Mouse (Mus musculus): ENCODE measurements around the gene Car2. TPM values are rescaled to one million over a fixed set of nuclear protein-coding genes. Genes with fewer than 3 reads are reported as not detected.
A peak's percentile ranks its signal among the peaks of the same experiment; 100 is the strongest.

Gene Car2
- polyA plus RNA-seq, 1 experiment from 2014 or later: 53.3 TPM

GRCm38 (mm10) chr3:14880277-14880676 lies 5.8 kb upstream of the Car2 start:
- Histone ChIP-seq H3K4me1 (replicated peaks) (peaks cover 6% of the 10 kb centered on the region), H3K27me3 (no peaks in the 10 kb centered on the region), H3K9me3 (replicated peaks) (no peaks in the 10 kb centered on the region), H3K9ac (no peak overlapping the region), H3K4me3 (no peak overlapping the region), H3K4me2 (no peak overlapping the region), H3K27ac (no peak overlapping the region), H3K36me3 (no peaks in the 10 kb centered on the region)
- no peak for ATAC-seq (replicated peaks; ENCODE audit: insufficient number of reproducible peaks, insufficient read depth, low FRiP score, low read depth)
- WGBS: 69% methylated on average over 2 of the region's 2 CpGs

GRCm38 (mm10) chr3:14882005-14882404 lies 4.1 kb upstream of the Car2 start:
- H3K27me3 ChIP-seq: no peaks in the 10 kb centered on the region
- H3K27ac ChIP-seq: no peak overlapping the region
- H3K4me3 ChIP-seq: no peak overlapping the region
- H3K9me3 ChIP-seq (replicated peaks): no peaks in the 10 kb centered on the region
- H3K36me3 ChIP-seq: no peaks in the 10 kb centered on the region
- peaks cover 4% of the 10 kb centered on the region for H3K4me1 ChIP-seq (replicated peaks)
- no peak overlapping the region for H3K9ac ChIP-seq
- no peak for ATAC-seq (replicated peaks; ENCODE audit: insufficient number of reproducible peaks, insufficient read depth, low FRiP score, low read depth)
- no peak overlapping the region for H3K4me2 ChIP-seq

- WGBS: 59% methylated on average over 3 of the region's 3 CpGs
- ATAC-seq (replicated peaks; ENCODE audit: insufficient number of reproducible peaks, insufficient read depth, low FRiP score, low read depth): no peak
- no peak overlapping the region for H3K9ac ChIP-seq
- H3K9me3 ChIP-seq (replicated peaks): no peaks in the 10 kb centered on the region
- H3K27me3 ChIP-seq: no peaks in the 10 kb centered on the region
- H3K4me1 ChIP-seq (replicated peaks): 0 out of 2 replicates have a peak, but pooled peaks cover 3% of the 10 kb centered on the region
- H3K36me3 ChIP-seq: no peaks in the 10 kb centered on the region
- H3K27ac ChIP-seq: no peak overlapping the region
- no peak overlapping the region for H3K4me3 ChIP-seq
- no peak overlapping the region for H3K4me2 ChIP-seq
Observed at GRCm38 (mm10) chr3:14882756-14883155, 3.3 kb upstream of the Car2 start.

- Histone ChIP-seq H3K9me3 (replicated peaks) (no peaks in the 10 kb centered on the region), H3K4me2 (no peak overlapping the region), H3K4me3 (no peak overlapping the region)
Observed at GRCm38 (mm10) chr3:14884826-14885225, 1.2 kb upstream of the Car2 start.

GRCm38 (mm10) chr3:14887134-14887666 lies 1.1 kb downstream of the Car2 start:
- ATAC-seq (replicated peaks; ENCODE audit: insufficient number of reproducible peaks, insufficient read depth, low FRiP score, low read depth): no peak
- WGBS: 33% methylated on average over 11 of the region's 11 CpGs
- peak overlapping the region; percentile 77 for H3K9ac ChIP-seq

More at GRCm38 (mm10) chr3:14884826-14885225, 1.2 kb upstream of the Car2 start:
- Histone ChIP-seq H3K36me3 (no peaks in the 10 kb centered on the region), H3K4me1 (replicated peaks) (peaks cover 5% of the 10 kb centered on the region; the same call in 1 of the 2 replicates), H3K9ac (no peak overlapping the region), H3K27me3 (no peaks in the 10 kb centered on the region), H3K27ac (no peak overlapping the region)
- no peak for ATAC-seq (replicated peaks; ENCODE audit: insufficient number of reproducible peaks, insufficient read depth, low FRiP score, low read depth)

GRCm38 (mm10) chr3:14887686-14888295 lies 1.7 kb downstream of the Car2 start:
- Histone ChIP-seq H3K27me3 (no peaks in the 10 kb centered on the region), H3K27ac (no peak overlapping the region), H3K4me1 (replicated peaks) (peaks cover 7% of the 10 kb centered on the region; the same call in 1 of the 2 replicates), H3K9me3 (replicated peaks) (no peaks in the 10 kb centered on the region), H3K4me3 (peak overlapping the region; percentile 93), H3K4me2 (peak overlapping the region; percentile 87), H3K36me3 (no peaks in the 10 kb centered on the region), H3K9ac (no peak overlapping the region)
- 61% methylated on average over 10 of the region's 10 CpGs for WGBS
- ATAC-seq (replicated peaks; ENCODE audit: insufficient number of reproducible peaks, insufficient read depth, low FRiP score, low read depth): no peak

More at GRCm38 (mm10) chr3:14887134-14887666, 1.1 kb downstream of the Car2 start:
- Histone ChIP-seq H3K4me1 (replicated peaks) (peaks cover 7% of the 10 kb centered on the region; the same call in 1 of the 2 replicates), H3K27me3 (no peaks in the 10 kb centered on the region), H3K4me3 (peak overlapping the region; percentile 93), H3K27ac (0 out of 2 replicates have a peak overlapping the region, but pooled peaks have one; percentile 82), H3K9me3 (replicated peaks) (no peaks in the 10 kb centered on the region), H3K4me2 (peak overlapping the region; percentile 87), H3K36me3 (no peaks in the 10 kb centered on the region)

GRCm38 (mm10) chr3:14888549-14888948 lies 2.5 kb downstream of the Car2 start:
- no peak overlapping the region for H3K4me3 ChIP-seq

GRCm38 (mm10) chr3:14889085-14889484 lies 3.0 kb downstream of the Car2 start:
- 67% methylated on average over 2 of the region's 2 CpGs for WGBS
- no peak for ATAC-seq (replicated peaks; ENCODE audit: insufficient number of reproducible peaks, insufficient read depth, low FRiP score, low read depth)
- no peak overlapping the region for H3K4me3 ChIP-seq
- H3K9ac ChIP-seq: no peak overlapping the region
- no peak overlapping the region for H3K4me2 ChIP-seq
- no peaks in the 10 kb centered on the region for H3K36me3 ChIP-seq
- no peaks in the 10 kb centered on the region for H3K27me3 ChIP-seq
- peaks cover 7% of the 10 kb centered on the region; the same call in 1 of the 2 replicates for H3K4me1 ChIP-seq (replicated peaks)
- H3K9me3 ChIP-seq (replicated peaks): no peaks in the 10 kb centered on the region
- no peak overlapping the region for H3K27ac ChIP-seq

More at GRCm38 (mm10) chr3:14888549-14888948, 2.5 kb downstream of the Car2 start:
- H3K27me3 ChIP-seq: no peaks in the 10 kb centered on the region
- ATAC-seq (replicated peaks; ENCODE audit: insufficient number of reproducible peaks, insufficient read depth, low FRiP score, low read depth): no peak
- H3K9ac ChIP-seq: no peak overlapping the region
- no peak overlapping the region for H3K27ac ChIP-seq
- H3K36me3 ChIP-seq: no peaks in the 10 kb centered on the region
- H3K9me3 ChIP-seq (replicated peaks): no peaks in the 10 kb centered on the region
- 78% methylated on average over 2 of the region's 2 CpGs for WGBS
- no peak overlapping the region for H3K4me2 ChIP-seq
- H3K4me1 ChIP-seq (replicated peaks): peaks cover 7% of the 10 kb centered on the region; the same call in 1 of the 2 replicates

GRCm38 (mm10) chr3:14889716-14890409 lies 3.8 kb downstream of the Car2 start:
- Histone ChIP-seq H3K4me1 (replicated peaks) (peaks cover 7% of the 10 kb centered on the region; the same call in 1 of the 2 replicates), H3K9me3 (replicated peaks) (no peaks in the 10 kb centered on the region), H3K4me3 (no peak overlapping the region), H3K4me2 (peak overlapping the region; percentile 34), H3K36me3 (no peaks in the 10 kb centered on the region), H3K27ac (no peak overlapping the region), H3K9ac (no peak overlapping the region), H3K27me3 (no peaks in the 10 kb centered on the region)
- no peak for ATAC-seq (replicated peaks; ENCODE audit: insufficient number of reproducible peaks, insufficient read depth, low FRiP score, low read depth)
- WGBS: 51% methylated on average over 4 of the region's 4 CpGs

GRCm38 (mm10) chr3:14892991-14893390 lies 6.9 kb downstream of the Car2 start:
- Histone ChIP-seq H3K27me3 (no peaks in the 10 kb centered on the region), H3K9me3 (replicated peaks) (no peaks in the 10 kb centered on the region), H3K4me2 (no peak overlapping the region), H3K9ac (no peak overlapping the region), H3K36me3 (no peaks in the 10 kb centered on the region; the same call in 1 of the 2 replicates), H3K4me1 (replicated peaks) (peaks cover 4% of the 10 kb centered on the region; the same call in 1 of the 2 replicates), H3K27ac (no peak overlapping the region), H3K4me3 (no peak overlapping the region)
- ATAC-seq (replicated peaks; ENCODE audit: insufficient number of reproducible peaks, insufficient read depth, low FRiP score, low read depth): no peak
- 79% methylated on average over 3 of the region's 3 CpGs for WGBS

GRCm38 (mm10) chr3:14893700-14894099 lies 7.6 kb downstream of the Car2 start:
- Histone ChIP-seq H3K4me1 (replicated peaks) (peaks cover 4% of the 10 kb centered on the region; the same call in 1 of the 2 replicates), H3K9ac (no peak overlapping the region), H3K27ac (no peak overlapping the region), H3K4me3 (no peak overlapping the region), H3K27me3 (no peaks in the 10 kb centered on the region), H3K9me3 (replicated peaks) (no peaks in the 10 kb centered on the region), H3K36me3 (no peaks in the 10 kb centered on the region; the same call in 1 of the 2 replicates), H3K4me2 (no peak overlapping the region)
- WGBS: 64% methylated on average over 5 of the region's 5 CpGs
- no peak for ATAC-seq (replicated peaks; ENCODE audit: insufficient number of reproducible peaks, insufficient read depth, low FRiP score, low read depth)

Data from heart, embryonic 15.5 days (tissue).